Comparison of ENCODE assay signal across 35 mouse cellular contexts in the genomic region with DNA sequence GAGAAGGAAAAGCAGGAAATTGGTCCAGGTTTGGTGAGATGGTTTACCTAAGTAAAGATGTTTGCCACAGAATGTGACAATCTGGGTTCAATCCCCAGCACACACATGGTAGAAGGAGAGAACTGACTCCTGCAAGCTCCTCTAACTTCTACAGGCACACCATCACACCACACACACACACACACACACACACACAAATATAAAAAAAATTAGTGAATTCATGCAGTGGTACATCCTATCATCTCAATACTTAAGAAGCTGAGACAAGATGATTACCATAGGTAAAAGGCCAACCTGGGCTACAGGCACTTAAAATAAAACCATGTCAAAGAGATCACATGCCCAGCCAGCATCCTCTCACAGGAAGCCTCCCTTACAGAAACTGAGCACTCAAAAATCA. TPM values are rescaled to one million over a fixed set of nuclear protein-coding genes. Genes with fewer than 3 reads are reported as not detected.
"Had no signal": no experiment of that assay in that cellular context is flagged by ENCODE, and none has a peak within 500 bp of the region (broad histone marks: within the 10 kb centered on the region; RNA-seq: fewer than 3 reads in every experiment).

No protein-coding gene starts in this region.

- H3K27me3 ChIP-seq: hindbrain, embryonic 12.5 days; hindbrain, embryonic 13.5 days; hindbrain, embryonic 15.5 days; intestine, embryonic 15.5 days; kidney, embryonic 15.5 days had no signal

- DNase-seq: heart, postnatal 10 days; heart, postnatal 14 days; heart, postnatal 36 days; heart, postnatal 4 days; kidney, adult 11 months; kidney, adult 18-20 months; kidney, adult 2 months; kidney, adult 8-10 months; kidney, adult 9 months; kidney, postnatal 10 days; kidney, postnatal 14 days; kidney, postnatal 25 days; kidney, postnatal 36 days; kidney, postnatal 4 days; layer of hippocampus, adult 9-11 months; layer of hippocampus, postnatal 36 days had no signal

- H3K4me3 ChIP-seq: heart, embryonic 12.5 days; heart, embryonic 13.5 days; heart, embryonic 15.5 days; hindbrain, embryonic 10.5 days; hindbrain, embryonic 12.5 days; hindbrain, embryonic 13.5 days; hindbrain, embryonic 15.5 days; intestine, embryonic 15.5 days; kidney, embryonic 15.5 days; layer of hippocampus, adult 2 months; left cerebral cortex, adult 2 months had no signal

- H3K27ac ChIP-seq: heart, embryonic 13.5 days; heart, embryonic 15.5 days; hindbrain, embryonic 10.5 days; hindbrain, embryonic 12.5 days; hindbrain, embryonic 13.5 days; hindbrain, embryonic 14.5 days; hindbrain, embryonic 15.5 days; hindbrain, postnatal 0 days; intestine, embryonic 15.5 days; kidney, embryonic 15.5 days; kidney, postnatal 0 days; layer of hippocampus, adult 2 months; left cerebral cortex, adult 2 months had no signal

- H3K9ac ChIP-seq: heart, embryonic 12.5 days; heart, embryonic 13.5 days; heart, embryonic 15.5 days; hindbrain, embryonic 12.5 days; hindbrain, embryonic 13.5 days; hindbrain, embryonic 14.5 days; hindbrain, embryonic 15.5 days; intestine, embryonic 15.5 days; kidney, embryonic 15.5 days had no signal

- H3K4me1 ChIP-seq: hindbrain, embryonic 12.5 days; hindbrain, embryonic 13.5 days; hindbrain, embryonic 15.5 days had no signal

- H3K9me3 ChIP-seq: heart, embryonic 12.5 days; heart, embryonic 13.5 days; heart, embryonic 15.5 days; hindbrain, embryonic 10.5 days; hindbrain, embryonic 12.5 days; hindbrain, embryonic 13.5 days; hindbrain, embryonic 15.5 days; intestine, embryonic 15.5 days; kidney, embryonic 15.5 days had no signal

- H3K36me3 ChIP-seq: heart, embryonic 12.5 days; heart, embryonic 13.5 days; heart, embryonic 15.5 days; hindbrain, embryonic 10.5 days; hindbrain, embryonic 12.5 days; hindbrain, embryonic 13.5 days; hindbrain, embryonic 15.5 days; intestine, embryonic 15.5 days; kidney, embryonic 15.5 days had no signal

RNA-seq across cellular contexts. Expression of gene Rlbp1, which starts 12.8 kb away (rescaled TPM):
- total RNA-seq: heart, postnatal 10 days; heart, postnatal 14 days; heart, postnatal 25 days; heart, postnatal 36 days; heart, postnatal 4 days; hematopoietic stem cell, adult 5-6 weeks had no signal
- polyA plus RNA-seq: heart, embryonic 12.5 days; heart, embryonic 13.5 days; heart, embryonic 14.5 days; heart, embryonic 15.5 days; heart, postnatal 0 days; inflammation-experienced regulatory T-cells, adult 6 months had no signal
